Mouse (Mus musculus) embryo, embryonic 9.5 days (tissue): ENCODE data around the gene Ap1b1.

Source experiments
- DNase-seq: peaks from one replicate; pipeline ENCODE4 v3.0.0-alpha.2; 2017; ENCODE audit errors: extremely low spot score

Gene Ap1b1

GRCm38 (mm10) chr11:4984799-4985198 is 1.8 kb upstream of the Ap1b1 start:
- no peak for DNase-seq

GRCm38 (mm10) chr11:4987487-4987852 is 846 bp downstream of the Ap1b1 start:
- no peak for DNase-seq

- DNase-seq: no peak
These were observed 2.6 kb downstream of the Ap1b1 start for GRCm38 (mm10) chr11:4989187-4989586.

GRCm38 (mm10) chr11:4992471-4992870 is 5.8 kb downstream of the Ap1b1 start:
- no peak for DNase-seq

DNA sequence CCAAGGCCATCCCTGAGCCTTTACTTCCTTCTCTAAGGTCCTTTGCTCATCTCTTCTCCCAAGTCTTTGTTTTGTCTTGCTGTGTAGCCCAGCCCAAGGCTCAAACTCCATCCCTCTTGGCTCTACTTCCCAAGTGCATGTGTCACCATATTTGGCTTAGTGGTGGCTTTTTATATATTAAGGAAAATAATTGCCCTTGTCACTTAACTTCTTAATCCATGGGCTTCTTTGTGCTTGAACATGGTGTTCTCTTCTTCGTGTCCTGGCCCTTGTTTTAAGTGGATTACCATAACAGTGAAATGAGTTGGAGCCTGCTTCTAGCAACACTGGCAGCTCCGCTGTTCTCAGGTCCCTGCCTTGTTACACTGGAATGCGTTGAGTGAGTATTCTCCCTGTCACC is 9.1 kb downstream of the Ap1b1 start:
- DNase-seq: no peak

- no peak for DNase-seq
These were observed 10.1 kb downstream of the Ap1b1 start for GRCm38 (mm10) chr11:4996621-4997199.

DNA sequence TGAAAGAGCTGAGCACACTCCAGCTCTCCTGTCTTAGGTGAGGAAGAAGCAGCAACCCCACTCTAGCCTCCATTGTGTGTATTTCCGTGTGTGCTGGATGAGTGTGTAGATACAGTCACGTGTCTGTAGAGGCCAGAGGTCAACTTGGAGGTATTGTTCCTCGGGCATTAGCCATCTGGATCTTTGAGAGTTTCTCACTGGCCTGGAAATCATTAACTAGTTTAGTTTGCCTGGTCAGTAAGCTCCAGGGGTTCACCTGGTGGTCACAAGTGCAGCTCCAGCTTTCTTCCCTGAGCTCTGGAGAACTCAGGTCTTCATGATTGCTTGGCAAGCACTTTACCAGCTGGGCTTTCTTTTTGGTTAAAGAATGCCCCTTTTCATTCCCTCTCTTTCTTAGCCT is 11.7 kb downstream of the Ap1b1 start:
- DNase-seq: peak; percentile 39

DNA sequence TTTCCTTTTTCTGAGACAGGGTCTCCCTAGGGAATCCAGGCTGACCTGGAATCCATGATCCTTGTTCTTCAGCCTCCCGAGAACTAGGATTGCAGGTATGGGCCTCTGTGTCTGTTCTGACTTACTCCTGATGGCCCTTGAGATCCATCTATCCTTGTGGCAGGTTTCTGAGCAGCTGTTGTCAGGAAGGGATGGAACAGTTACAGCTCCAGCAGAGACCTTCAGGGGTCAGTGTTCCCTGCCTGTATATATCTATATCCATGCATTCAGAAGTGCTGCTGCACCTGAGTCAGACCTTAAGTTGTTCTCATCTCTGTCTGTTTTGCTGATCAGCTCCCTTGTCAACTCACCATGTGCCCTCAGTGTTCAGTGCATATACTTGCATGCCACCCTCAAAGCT is 12.1 kb downstream of the Ap1b1 start:
- no peak for DNase-seq

GRCm38 (mm10) chr11:5000241-5000640 is 13.6 kb downstream of the Ap1b1 start:
- DNase-seq: no peak

- no peak for DNase-seq
These were observed 16.2 kb downstream of the Ap1b1 start for GRCm38 (mm10) chr11:5002826-5003225.

GRCm38 (mm10) chr11:5005528-5005927 is 18.9 kb downstream of the Ap1b1 start:
- no peak for DNase-seq

DNA sequence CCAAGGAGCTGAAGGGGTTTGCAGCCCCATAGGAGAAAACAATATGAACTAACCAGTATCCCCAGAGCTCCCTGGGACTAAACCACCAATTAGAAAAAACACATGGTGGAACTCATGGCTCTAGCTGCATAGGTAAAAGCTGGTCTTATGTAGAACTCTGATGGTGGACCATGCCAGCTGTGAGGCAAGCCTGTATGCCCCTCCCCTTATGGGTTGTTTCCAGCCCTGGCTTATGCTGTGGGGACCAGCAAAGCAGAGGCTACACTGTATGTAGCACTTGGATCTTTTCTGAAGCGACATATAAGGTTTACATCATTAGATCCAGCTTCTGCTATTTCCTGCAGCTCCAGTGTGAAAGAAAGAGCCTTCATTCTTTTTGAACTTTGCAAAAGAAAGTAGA is 20.6 kb downstream of the Ap1b1 start:
- DNase-seq: no peak

GRCm38 (mm10) chr11:5008867-5009266 is 22.2 kb downstream of the Ap1b1 start:
- DNase-seq: no peak

DNA sequence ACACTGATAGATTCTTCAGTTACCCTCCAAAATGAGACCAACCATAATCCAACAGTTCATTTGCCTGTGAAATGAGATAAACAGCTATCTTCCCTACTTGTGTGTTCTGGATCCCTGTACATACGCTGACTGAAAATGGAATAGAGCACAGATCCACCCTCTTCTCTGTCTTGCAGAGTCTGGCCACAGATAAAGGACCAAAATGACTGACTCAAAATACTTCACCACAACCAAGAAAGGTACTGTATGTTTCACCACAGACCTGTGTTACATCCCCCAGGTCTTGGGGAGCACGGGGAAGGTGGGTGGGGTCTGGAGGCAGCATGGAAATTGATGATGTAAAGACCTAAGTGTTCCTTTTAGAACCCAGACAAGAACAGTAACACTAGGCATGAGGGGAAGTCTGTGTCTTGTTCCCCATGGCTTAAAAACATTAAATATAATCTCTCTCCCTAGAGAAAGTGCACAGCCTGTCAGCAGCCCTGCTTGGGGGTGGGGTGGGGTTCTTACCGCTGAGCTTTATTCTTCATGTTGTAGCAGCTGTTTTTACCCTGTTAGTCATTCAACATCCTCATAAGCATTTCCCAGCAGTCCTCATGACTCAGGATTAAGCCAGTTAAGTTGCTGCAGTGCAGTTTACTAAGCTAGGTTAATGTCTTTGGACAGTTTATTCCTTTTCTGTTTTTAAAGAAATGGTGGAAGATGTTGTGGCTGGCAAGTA is 22.9 kb downstream of the Ap1b1 start:
- DNase-seq: no peak

DNA sequence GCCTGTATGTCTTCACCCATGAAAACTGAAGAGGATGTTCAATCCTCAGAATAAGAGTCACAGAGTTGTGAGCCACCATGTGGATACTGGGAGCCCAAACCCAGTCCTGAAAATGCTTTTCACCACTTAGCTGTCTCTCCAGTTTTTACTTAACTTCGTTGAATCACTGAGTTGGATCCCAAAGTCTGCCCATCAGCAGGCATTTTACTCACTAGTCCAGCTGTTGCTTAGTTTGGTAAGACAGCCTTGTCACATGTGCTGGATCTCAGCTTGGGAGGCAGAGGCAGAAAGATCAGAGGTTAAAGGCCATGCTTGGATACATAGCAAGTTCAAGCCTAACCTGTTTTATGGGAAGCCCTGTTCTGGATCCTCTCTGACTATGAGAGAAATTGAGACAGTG is 23.6 kb downstream of the Ap1b1 start:
- DNase-seq: no peak

DNA sequence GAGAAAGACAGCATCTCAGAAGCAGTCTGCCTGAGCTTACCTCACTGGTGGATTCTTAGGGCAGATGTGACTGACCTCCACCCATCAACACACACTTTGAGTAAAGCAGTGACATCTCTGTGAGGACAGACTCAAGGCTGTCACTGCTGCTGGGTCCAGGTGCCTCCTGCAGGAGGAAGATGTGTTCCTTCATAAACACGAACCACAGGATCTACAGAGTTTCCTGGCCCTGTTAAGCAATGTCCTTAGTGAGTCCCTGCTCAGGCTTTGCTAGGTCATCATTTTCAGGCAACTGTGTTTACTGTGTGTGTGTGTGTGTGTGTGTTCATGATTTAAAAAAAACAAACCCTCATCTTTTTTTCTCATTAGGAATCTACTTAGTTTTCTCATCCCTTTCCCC is 24.9 kb downstream of the Ap1b1 start:
- no peak for DNase-seq

DNA sequence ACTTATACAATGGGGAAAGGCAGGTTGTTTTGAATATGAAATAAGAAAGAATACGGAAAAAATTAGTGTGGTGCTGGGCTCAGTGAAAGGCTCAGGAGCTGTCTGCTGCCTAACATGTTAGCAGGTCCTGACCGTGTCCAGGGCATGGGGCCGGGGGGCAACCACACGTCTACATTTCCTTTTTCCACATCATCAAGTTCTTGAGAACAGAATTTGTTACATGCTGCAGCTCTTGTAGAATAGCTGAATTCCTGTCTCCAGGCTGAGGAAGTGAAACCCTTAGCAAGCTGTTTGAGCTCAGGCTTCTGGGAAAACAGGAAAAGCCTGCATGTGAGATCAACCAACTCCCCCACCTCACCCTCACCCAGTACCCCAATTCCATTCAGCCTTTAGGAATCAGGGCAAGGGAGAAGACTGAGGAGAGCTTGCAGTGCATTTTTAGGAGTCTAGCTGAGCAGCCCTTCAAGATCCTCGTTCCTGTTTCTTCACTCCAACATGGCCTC is 25.6 kb downstream of the Ap1b1 start:
- DNase-seq: no peak

DNA sequence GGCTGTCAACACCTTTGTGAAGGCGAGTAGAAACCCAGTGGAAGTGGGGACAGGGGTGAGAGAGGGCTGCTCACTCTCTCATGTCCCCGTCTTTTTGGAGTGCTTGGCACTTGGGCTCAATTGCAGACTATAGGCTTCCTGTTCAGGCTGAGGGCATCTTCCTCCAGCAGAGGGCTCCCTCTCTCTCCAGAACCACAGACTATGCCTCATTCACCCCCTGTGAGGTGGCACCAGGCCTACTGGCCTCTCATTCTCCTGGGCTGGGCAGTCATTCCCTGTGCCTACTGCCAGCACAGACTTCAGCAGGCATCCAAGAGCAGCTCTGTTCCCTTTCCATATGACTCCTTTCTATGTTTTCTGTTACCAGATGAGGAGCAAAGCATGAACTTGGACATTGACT is 29.1 kb downstream of the Ap1b1 start:
- peak; percentile 13 for DNase-seq

- DNase-seq: no peak
These were observed 29.7 kb downstream of the Ap1b1 start for GRCm38 (mm10) chr11:5016286-5016685.

DNA sequence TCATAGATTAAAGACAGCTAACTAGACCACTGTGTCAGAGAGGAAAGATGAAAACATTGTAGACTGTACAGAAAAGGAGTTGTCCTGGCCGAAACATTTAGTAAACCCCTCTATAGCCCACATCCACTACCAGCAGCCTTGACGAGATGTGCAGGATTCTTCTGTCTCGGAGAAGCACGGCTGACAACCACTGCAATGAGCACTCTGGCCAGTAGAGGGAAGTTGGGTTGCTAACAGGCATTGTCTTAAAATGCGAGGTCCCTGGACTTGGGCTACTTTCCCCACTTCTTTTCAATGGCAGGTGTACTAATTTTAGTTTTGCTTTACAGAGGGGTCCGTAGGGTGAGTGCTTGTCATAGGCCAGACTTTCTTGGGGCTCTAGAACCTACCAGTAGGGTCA is 30.9 kb downstream of the Ap1b1 start:
- DNase-seq: no peak

GRCm38 (mm10) chr11:5025108-5025507 is 38.5 kb downstream of the Ap1b1 start:
- no peak for DNase-seq

DNA sequence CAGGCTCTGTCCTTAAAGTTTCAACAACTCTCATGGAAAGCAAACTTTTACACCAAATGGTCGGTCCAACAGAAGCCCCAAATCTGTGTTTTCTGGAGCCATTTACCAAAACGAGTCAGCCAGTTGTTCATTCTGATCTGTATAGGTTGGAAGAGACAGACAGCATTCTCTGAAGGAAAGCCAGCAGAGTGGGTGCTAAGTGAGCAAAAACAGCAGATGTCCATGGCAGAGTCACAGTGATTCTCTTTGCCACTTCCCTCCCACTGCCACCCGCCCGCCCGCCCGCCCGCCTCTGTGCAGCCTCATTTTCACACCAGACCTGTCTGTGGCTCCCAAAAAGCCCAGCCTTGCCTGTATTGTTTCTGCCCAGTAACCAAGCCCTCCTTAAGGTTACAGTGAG is 41.6 kb downstream of the Ap1b1 start:
- DNase-seq: no peak

GRCm38 (mm10) chr11:5032706-5033105 is 46.1 kb downstream of the Ap1b1 start:
- no peak for DNase-seq

DNA sequence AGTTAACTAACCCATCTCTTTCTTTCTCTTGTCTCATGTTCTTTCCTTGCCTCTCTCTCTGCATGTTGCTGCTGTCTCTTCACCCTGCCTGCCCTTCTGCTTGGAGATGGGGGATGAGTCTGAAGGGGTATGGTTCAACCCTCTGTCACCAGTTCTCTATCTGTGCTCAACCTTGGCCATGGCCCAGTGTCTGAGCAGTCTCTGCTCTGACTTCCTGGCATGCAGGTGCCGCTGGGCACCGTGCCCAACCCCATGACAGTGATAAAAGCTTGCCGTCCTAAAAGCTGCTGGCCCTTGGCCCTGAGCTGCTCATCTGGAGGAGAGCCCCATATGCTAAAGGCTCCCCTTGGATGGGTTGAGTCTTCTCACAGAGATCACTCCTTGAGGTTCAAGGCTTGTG is 46.5 kb downstream of the Ap1b1 start:
- DNase-seq: no peak
